Mouse (Mus musculus) forebrain, embryonic 15.5 days (tissue): ENCODE data around the gene Stx4a. TPM values are rescaled to one million over a fixed set of nuclear protein-coding genes. Genes with fewer than 3 reads are reported as not detected.
"Not testable (repeated sequence)": the region's sequence is repeated elsewhere in the genome, so short reads cannot be mapped to it uniquely, and the experiment has no call there.

Experiments used
- ATAC-seq: fragments of 200-750 bp; cut with Nextera tagmentation; replicated peaks from 2 replicates; pipeline ENCODE4 v1.8.0; 2017; ENCODE audit warnings: mild to moderate bottlenecking, moderate TSS enrichment, moderate library complexity
- H3K27ac ChIP-seq: fragments of 300-500 bp; sonication (generic); replicated peaks from 2 replicates; pipeline ENCODE4 v1.5.1; 2015; ENCODE audit warnings: mild to moderate bottlenecking, inconsistent platforms
- H3K27me3 ChIP-seq: fragments of 300-500 bp; sonication (generic); 2 replicates; pipeline ENCODE4 v1.6.1; 2015; ENCODE audit warnings: inconsistent platforms
- H3K36me3 ChIP-seq: fragments of 300-500 bp; sonication (generic); 2 replicates; pipeline ENCODE4 v1.6.1; 2015; ENCODE audit warnings: mild to moderate bottlenecking, inconsistent platforms
- H3K4me1 ChIP-seq: fragments of 300-500 bp; sonication (generic); 2 replicates; pipeline ENCODE4 v1.6.1; 2015; ENCODE audit warnings: inconsistent platforms
- H3K4me2 ChIP-seq: fragments of 300-500 bp; sonication (generic); replicated peaks from 2 replicates; pipeline ENCODE4 v1.6.1; 2015; ENCODE audit warnings: mild to moderate bottlenecking, inconsistent platforms
- H3K4me3 ChIP-seq: fragments of 300-500 bp; sonication (generic); 2 replicates; pipeline ENCODE4 v1.5.1; 2015; ENCODE audit warnings: mild to moderate bottlenecking, inconsistent platforms
- H3K9ac ChIP-seq: fragments of 300-500 bp; sonication (generic); replicated peaks from 2 replicates; pipeline ENCODE4 v1.6.1; 2015; ENCODE audit warnings: mild to moderate bottlenecking, inconsistent platforms
- H3K9me3 ChIP-seq: fragments of 300-500 bp; sonication (generic); 2 replicates; pipeline ENCODE4 v1.6.1; 2016; ENCODE audit warnings: inconsistent platforms
- WGBS: fragments of 180-500 bp; shearing (Covaris S2); methylation state at CpG from one replicate; pipeline ENCODE4 v1.1.7; 2015; ENCODE audit warnings: mixed read lengths; 5-methylcytosine and 5-hydroxymethylcytosine counted together
- polyA plus RNA-seq: library from polyadenylated mRNA; unstranded; fragments of >200 nt; fragmentation: Nextera tagmentation; extraction: Ambion mirVana; gene quantifications from 2 replicates; pipeline ENCODE4 v1.2.1, GENCODE M21; 2015

Stx4a gene
- polyA plus RNA-seq, 1 experiment from 2014 or later = 19.2 TPM

DNA sequence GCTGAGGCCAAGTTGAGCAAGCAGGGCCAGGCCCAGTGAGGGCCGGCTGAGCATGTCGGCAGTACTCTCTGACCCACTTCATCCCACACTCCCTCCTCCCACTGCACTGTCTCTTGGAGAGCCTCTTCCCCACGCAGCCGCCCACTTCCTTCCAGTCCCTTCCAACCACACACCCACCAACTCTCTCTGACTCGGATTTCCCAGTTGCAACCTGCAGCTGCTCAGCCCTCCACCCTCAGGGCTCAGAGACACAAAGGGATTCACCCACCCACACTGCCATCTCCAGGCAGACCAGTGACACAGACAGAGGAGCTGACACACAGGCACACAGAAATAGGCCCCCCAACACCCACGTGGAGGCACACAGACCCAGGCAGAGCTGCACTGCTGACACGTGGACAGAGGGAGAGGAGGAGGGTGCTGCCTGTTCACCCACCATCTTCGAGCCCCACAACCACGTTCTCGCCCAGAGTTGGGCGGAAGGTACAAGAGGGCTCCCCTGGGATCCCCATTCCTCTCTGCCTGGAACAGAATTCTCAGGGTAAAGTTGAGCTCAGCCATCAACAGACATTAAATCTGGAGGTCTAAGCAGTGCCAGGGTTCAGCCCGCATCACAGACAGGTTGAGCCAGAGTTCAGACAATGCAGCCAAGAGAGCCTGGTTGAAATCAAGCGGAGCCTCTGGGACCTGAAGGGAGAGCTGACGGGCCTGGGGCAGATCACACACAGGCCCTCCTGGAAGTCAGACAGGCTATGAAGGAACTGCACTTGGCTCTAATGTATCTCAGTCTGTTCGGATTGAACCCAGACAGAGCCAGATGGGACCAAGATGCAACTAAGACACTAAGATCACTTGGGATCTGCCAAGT, 7.9 kb upstream of the Stx4a start:
- no peak for ATAC-seq
- H3K27me3 ChIP-seq = no peaks in the 10 kb centered on the region
- H3K9ac ChIP-seq = no peak overlapping the region

GRCm38 (mm10) chr7:127817053-127817452, 7.0 kb upstream of the Stx4a start:
- no peak overlapping the region for H3K9ac ChIP-seq
- no peaks in the 10 kb centered on the region for H3K27me3 ChIP-seq
- WGBS = 83% methylated on average over 7 of the region's 7 CpGs
- no peak overlapping the region for H3K27ac ChIP-seq
- H3K4me1 ChIP-seq = peaks cover 15% of the 10 kb centered on the region
- no peak for ATAC-seq
- H3K9me3 ChIP-seq = no peaks in the 10 kb centered on the region
- no peak overlapping the region for H3K4me2 ChIP-seq
- peaks cover 13% of the 10 kb centered on the region for H3K36me3 ChIP-seq
- no peak overlapping the region for H3K4me3 ChIP-seq

More for the DNA sequence above, 7.9 kb upstream of the Stx4a start:
- peaks cover 15% of the 10 kb centered on the region for H3K4me1 ChIP-seq
- H3K4me3 ChIP-seq = no peak overlapping the region
- no peak overlapping the region for H3K4me2 ChIP-seq
- H3K27ac ChIP-seq = 0 out of 2 replicates have a peak overlapping the region, but pooled peaks have one; percentile 21
- peaks cover 14% of the 10 kb centered on the region for H3K36me3 ChIP-seq
- no peaks in the 10 kb centered on the region for H3K9me3 ChIP-seq
- WGBS = 72% methylated on average over 15 of the region's 15 CpGs

DNA sequence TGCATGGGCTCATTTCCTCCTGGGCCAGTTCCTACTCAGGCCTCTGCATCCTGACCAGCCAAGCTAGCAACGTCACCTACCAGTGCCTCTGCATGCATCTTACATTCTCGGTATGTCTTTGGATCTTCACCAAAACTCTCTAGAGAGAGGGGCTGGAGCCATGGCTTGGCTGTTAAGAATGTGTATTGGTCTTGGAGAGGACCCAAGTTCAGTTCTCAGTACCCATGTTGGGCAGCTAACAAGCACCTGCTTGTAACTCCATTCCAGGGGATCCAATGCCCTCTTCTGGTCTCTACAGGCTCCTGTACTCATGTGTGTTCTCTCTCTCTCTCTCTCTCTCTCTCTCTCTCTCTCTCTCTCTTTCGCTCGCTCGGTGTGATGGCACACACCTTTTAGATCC, 6.3 kb upstream of the Stx4a start:
- Histone ChIP-seq H3K27me3 (no peaks in the 10 kb centered on the region), H3K9me3 (no peaks in the 10 kb centered on the region), H3K27ac (no peak overlapping the region), H3K4me3 (no peak overlapping the region), H3K4me2 (no peak overlapping the region), H3K4me1 (peaks cover 21% of the 10 kb centered on the region), H3K9ac (no peak overlapping the region), H3K36me3 (peaks cover 7% of the 10 kb centered on the region)
- WGBS = 81% methylated on average over 5 of the region's 5 CpGs
- no peak for ATAC-seq

DNA sequence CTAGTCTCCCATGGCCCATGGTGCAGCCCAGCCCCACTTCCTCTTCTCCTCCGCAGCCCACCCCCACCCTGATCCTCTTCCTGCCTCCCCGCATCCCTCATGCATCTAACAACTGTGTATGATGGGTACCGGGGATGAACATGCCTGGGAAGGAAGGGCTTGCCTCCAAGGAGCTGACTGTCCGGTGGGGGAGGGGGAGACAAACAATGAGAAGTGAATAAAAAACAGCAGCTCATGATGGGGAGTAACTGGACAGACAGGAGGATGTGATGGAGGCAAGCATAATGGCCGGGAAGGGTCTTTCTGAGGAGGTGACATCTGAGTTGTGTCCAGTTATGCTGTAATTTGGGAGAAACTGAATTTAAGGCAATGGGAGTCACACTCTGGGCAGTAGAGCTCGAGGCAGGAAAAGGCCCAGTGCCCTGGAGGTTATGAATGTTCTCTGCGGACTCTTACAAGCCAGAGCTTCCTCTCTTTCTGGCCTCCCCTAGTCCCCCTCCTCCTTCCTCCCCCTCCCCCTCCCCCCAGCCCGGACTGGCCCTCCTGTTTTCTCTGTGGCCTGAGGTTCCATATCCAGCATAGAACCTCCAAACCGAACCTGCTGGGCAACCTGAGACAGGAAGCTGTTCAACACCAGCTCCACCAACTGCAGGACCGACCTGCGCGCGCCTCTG, 3.1 kb upstream of the Stx4a start:
- H3K4me2 ChIP-seq = no peak overlapping the region
- peaks cover 24% of the 10 kb centered on the region for H3K4me1 ChIP-seq
- H3K27me3 ChIP-seq = no peaks in the 10 kb centered on the region
- no peak overlapping the region for H3K4me3 ChIP-seq
- no peak for ATAC-seq
- no peak overlapping the region for H3K27ac ChIP-seq
- H3K9me3 ChIP-seq = no peaks in the 10 kb centered on the region
- H3K36me3 ChIP-seq = no peaks in the 10 kb centered on the region
- H3K9ac ChIP-seq = no peak overlapping the region
- WGBS = 78% methylated on average over 13 of the region's 13 CpGs

DNA sequence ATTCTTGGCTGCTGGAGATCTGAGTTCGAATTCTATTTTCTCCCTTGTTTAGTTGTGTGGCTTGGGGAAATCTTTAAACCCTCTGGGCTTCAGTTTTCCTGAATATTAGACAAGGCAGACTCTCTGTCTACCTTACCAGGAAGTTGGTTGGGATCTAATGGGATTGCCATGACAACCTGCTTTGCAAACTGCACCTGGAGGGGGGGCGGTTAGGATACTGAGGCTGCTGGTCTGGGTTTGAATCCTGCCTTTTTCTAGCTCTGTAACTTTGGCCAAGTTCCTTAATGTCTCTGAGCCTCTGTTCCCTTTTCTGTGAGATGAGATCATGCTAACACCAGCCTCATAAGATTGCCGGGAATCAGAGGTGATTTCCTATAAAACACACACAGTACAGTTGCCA, 1.6 kb upstream of the Stx4a start:
- no peak overlapping the region for H3K9ac ChIP-seq
- H3K9me3 ChIP-seq = no peaks in the 10 kb centered on the region
- no peak overlapping the region for H3K4me3 ChIP-seq
- H3K27me3 ChIP-seq = no peaks in the 10 kb centered on the region
- peaks cover 24% of the 10 kb centered on the region for H3K4me1 ChIP-seq
- no peaks in the 10 kb centered on the region for H3K36me3 ChIP-seq
- WGBS = 92% methylated on average over 3 of the region's 3 CpGs
- ATAC-seq = no peak
- no peak overlapping the region for H3K4me2 ChIP-seq
- H3K27ac ChIP-seq = no peak overlapping the region

DNA sequence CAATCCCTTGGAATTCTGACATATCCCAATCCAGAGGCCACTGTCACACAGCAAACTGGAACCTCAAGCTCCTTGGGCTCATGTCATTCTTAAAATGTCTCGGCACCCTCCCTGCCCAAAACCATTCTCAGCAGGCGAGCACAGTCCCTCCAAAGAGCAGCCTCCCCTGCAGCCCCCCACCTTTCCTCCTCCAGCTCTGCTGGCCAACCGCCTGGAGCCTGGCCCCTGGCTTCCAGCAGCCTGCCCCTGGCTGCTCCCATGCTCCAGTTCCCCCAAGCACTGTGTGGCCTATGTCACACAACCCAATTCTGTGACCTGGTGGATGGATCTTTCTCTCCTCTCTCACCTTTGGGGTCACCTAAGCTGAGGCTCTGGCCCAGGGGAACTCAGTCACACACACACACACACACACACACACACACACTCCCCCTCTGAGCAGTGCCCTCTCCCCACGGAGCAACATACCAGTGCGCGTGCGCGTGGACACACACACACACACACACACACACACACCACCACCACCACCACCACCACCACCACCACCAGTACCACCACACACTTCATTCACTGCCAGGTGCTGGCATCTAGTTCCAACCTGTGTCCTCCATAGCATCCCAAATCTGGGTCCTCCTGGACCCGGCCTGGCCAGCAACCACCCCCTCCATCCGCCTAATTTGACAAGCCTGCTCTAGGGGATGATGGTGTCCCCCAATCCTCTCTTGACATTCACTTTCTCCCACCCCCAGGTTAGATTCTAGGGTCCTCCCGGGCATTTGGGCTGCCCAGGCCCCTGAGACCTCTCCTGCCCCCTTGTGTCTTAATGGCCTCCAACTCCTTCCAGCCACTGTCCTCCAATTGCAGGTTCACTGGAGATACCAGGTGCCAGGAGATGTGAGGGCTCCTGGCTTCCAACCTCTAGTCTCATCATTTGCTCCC, 590 bp upstream of the Stx4a start:
- Histone ChIP-seq H3K4me1 (peaks cover 24% of the 10 kb centered on the region), H3K9ac (peak overlapping the region; percentile 89), H3K4me3 (peak overlapping the region; percentile 66), H3K9me3 (no peaks in the 10 kb centered on the region), H3K4me2 (peak overlapping the region; percentile 63), H3K27ac (peak overlapping the region; percentile 86), H3K27me3 (no peaks in the 10 kb centered on the region), H3K36me3 (no peaks in the 10 kb centered on the region)
- peak; percentile 30 for ATAC-seq
- 59% methylated on average over 11 of the region's 11 CpGs for WGBS

DNA sequence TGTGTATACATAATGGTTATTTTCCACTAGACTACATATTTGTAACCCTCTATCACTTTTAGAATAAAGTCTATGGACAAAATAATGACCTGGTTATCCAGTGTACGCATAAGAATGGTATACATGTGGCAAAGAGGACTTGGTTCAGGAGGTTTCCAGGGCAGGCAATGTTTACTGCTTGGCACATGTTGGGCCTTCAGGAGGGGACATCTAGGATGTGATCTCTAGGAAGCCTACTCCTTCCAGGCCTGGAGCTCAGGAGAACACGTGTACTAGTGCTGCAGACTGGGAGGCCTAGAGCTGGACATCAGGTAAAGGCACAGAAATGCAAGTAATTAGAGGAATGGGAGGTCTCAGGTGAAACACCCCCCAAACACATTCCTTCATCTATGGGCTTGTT, 11.5 kb downstream of the Stx4a start:
- H3K36me3 ChIP-seq = no peaks in the 10 kb centered on the region
- no peaks in the 10 kb centered on the region for H3K9me3 ChIP-seq
- ATAC-seq = no peak
- WGBS = 86% methylated on average over 2 of the region's 2 CpGs
- peaks cover 4% of the 10 kb centered on the region for H3K4me1 ChIP-seq
- H3K4me3 ChIP-seq = no peak overlapping the region
- no peaks in the 10 kb centered on the region for H3K27me3 ChIP-seq
- H3K9ac ChIP-seq = no peak overlapping the region
- H3K27ac ChIP-seq = no peak overlapping the region
- H3K4me2 ChIP-seq = no peak overlapping the region

DNA sequence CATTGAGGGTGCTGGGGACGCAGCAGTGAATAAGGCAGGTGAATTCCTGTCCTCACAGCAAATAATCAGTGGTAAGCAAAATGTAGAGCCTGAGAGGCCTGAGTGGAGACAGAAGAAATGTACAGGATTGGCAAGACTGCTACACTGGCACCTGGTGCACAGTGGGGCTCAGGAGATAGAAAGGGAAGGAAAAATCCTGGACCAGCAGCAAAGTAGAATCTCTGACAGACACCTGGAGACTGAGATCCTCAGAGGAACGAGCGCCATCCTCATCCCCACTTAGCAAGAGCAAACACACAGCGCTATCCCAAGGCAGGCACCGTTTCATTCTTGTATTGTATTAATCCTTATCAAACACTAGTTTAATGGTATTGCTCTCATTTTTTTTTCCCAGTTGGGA, 13.4 kb downstream of the Stx4a start:
- Histone ChIP-seq H3K27ac (no peak overlapping the region), H3K9me3 (no peaks in the 10 kb centered on the region), H3K27me3 (no peaks in the 10 kb centered on the region), H3K4me2 (no peak overlapping the region), H3K36me3 (no peaks in the 10 kb centered on the region), H3K4me1 (peaks cover 12% of the 10 kb centered on the region), H3K4me3 (no peak overlapping the region), H3K9ac (no peak overlapping the region)
- no peak for ATAC-seq
- WGBS = 94% methylated on average over 5 of the region's 5 CpGs

DNA sequence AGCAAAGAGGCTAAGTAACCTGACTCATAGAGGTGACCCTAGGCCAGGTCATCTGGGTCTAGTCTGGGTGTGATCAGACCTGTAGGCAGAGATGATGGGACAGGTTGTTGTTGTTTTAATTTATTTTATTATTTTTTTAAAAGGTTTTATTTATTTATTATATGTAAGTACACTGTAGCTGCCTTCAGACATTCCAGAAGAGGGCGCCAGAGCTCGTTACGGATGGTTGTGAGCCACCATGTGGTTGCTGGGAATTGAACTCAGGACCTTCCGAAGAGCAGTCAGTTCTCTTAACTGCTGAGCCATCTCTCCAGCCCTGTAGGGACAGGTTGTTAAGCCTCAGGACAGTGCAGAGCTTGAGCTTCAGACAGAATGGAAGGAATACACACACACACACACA, 13.8 kb downstream of the Stx4a start:
- H3K4me3 ChIP-seq, ATAC-seq: not testable (repeated sequence)

DNA sequence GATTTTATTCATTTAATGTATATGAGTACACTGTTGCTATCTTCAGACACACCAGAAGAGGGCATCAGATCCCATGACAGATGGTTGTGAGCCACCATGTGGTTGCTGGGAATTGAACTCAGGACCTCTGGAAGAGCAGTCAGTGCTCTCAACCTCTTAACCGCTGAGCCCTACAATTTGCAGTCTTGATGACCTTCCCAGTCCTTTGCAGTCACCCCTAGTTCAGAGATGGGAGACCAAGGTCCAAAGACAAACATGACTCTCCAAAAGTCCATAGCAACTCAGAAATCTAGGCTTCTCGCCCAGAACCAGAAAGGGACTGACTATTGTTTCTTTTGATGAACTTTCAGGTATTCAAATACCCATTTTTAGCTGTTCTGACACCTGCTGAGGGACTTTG, 15.9 kb downstream of the Stx4a start:
- ATAC-seq, H3K4me3 ChIP-seq, H3K4me2 ChIP-seq, H3K36me3 ChIP-seq, H3K27me3 ChIP-seq, H3K27ac ChIP-seq, H3K9ac ChIP-seq, H3K9me3 ChIP-seq: not testable (repeated sequence)
- peaks cover 15% of the 10 kb centered on the region for H3K4me1 ChIP-seq
- 80% methylated on average over 2 of the region's 2 CpGs for WGBS

More for the DNA sequence above, 13.8 kb downstream of the Stx4a start:
- H3K9me3 ChIP-seq, H3K27me3 ChIP-seq, H3K4me2 ChIP-seq, H3K36me3 ChIP-seq, H3K27ac ChIP-seq, H3K9ac ChIP-seq: not testable (repeated sequence)
- WGBS = 83% methylated on average over 4 of the region's 4 CpGs
- peaks cover 15% of the 10 kb centered on the region for H3K4me1 ChIP-seq

DNA sequence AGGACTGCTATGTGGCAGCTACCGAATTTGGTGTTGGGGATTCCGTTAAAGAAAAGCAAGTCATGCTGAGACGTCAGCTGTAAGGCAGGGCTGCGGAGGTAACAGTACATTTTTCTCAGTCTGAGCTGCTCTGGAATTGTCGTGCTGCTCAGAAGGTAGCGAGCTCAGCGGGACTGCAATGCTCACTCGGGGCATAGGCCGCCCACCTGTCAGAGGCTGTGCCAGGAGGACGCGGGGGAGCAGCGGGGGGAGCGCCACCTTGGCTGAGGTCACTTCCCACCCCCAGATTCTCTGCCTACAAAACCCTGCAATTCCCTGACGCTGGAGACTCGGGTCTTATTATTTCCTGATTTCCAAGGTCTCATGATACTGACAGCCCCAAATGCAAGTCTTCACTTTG, 16.8 kb downstream of the Stx4a start:
- Histone ChIP-seq H3K4me2 (peak overlapping the region; percentile 97), H3K4me1 (peaks cover 15% of the 10 kb centered on the region), H3K27me3 (no peaks in the 10 kb centered on the region), H3K9ac (peak overlapping the region; percentile 59), H3K27ac (peak overlapping the region; percentile 95), H3K9me3 (no peaks in the 10 kb centered on the region), H3K36me3 (no peaks in the 10 kb centered on the region), H3K4me3 (peak overlapping the region; percentile 66)
- peak; percentile 47 for ATAC-seq
- WGBS = 3% methylated on average over 15 of the region's 15 CpGs
